Mouse (Mus musculus) pancreas, adult 10 weeks (tissue): Measurements from ENCODE around the gene Gpr15. TPM values are rescaled to one million over a fixed set of nuclear protein-coding genes. Genes with fewer than 3 reads are reported as not detected.

Experiments
- polyA plus RNA-seq: library from polyadenylated mRNA; stranded (reverse); fragments of 350-450 nt; fragmentation: Illumina TruSeq; extraction: RNeasy Lipid Tissue Mini Kit (QIAGEN cat#74804); gene quantifications from one replicate; pipeline ENCODE4 v1.2.3, GENCODE M21; 2015; ENCODE audit warnings: low read depth, low replicate concordance; ENCODE audit not compliant: insufficient read depth

Gpr15 gene
- polyA plus RNA-seq: not detected

DNA sequence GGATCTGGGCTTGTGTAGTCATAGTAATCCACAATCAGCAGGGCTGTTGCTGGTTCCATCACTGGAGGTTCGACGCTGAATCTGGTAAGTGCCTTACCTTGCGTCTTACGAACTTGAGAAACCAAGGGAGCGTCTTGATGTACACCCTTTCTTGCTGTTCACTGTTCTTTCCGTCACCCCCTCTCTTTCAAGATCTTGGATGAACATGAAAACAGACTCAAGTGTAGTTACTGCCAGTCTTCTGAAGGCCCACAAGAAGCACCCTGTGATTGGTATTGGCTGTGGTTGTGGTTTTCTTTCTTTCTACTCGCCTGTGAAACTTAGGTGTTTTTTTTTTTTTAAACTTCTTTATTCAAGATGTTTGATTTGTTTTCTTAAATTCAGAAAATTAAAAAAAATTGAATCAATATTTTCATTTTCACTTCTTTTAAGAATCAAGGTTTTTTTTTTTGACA is at the start of gene Gpr15:
Gene Gpr15, minus strand, starts transcription at position 405 of the 455 bp plus-strand sequence.

GRCm38 (mm10) chr16:58763076-58763475 is 44.2 kb upstream of the Gpr15 start, which contains the start of gene Olfr172:
TSS of gene Olfr172 (minus strand) at chr16:58763176.

GRCm38 (mm10) chr16:58727477-58728131 is 8.7 kb upstream of the Gpr15 start, which contains the start of gene Cldnd1:
TSS of gene Cldnd1 (plus strand) at chr16:58727910.

GRCm38 (mm10) chr16:58669917-58670630 is 48.8 kb downstream of the Gpr15 start, which contains the start of gene Cpox:
TSS of gene Cpox (plus strand) at chr16:58670292.

Other genes with a start within 250 kb of the Gpr15 start
- 6.1 TPM for gene St3gal6, start 194.8 kb downstream of the Gpr15 start, polyA plus RNA-seq
- not detected for gene Gm813, start 102.1 kb downstream of the Gpr15 start, polyA plus RNA-seq
- gene E330017A01Rik, start 80.3 kb downstream of the Gpr15 start, polyA plus RNA-seq: not detected
- gene Cpox, start 48.8 kb downstream of the Gpr15 start, polyA plus RNA-seq: 4.4 TPM
- 11.4 TPM for gene Cldnd1, start 8.8 kb upstream of the Gpr15 start, polyA plus RNA-seq
- not detected for gene Olfr172, start 44.1 kb upstream of the Gpr15 start, polyA plus RNA-seq
- not detected for gene Olfr173, start 81.2 kb upstream of the Gpr15 start, polyA plus RNA-seq
- not detected for gene Olfr175-ps1, start 107.7 kb upstream of the Gpr15 start, polyA plus RNA-seq
- gene Olfr177, start 155.7 kb upstream of the Gpr15 start, polyA plus RNA-seq: not detected
- not detected for gene Olfr178, start 173.0 kb upstream of the Gpr15 start, polyA plus RNA-seq
- not detected for gene Olfr181, start 209.7 kb upstream of the Gpr15 start, polyA plus RNA-seq
- gene Olfr180, start 210.3 kb upstream of the Gpr15 start, polyA plus RNA-seq: not detected